Mouse (Mus musculus) thymus, adult 2 months (tissue): ENCODE measurements around the gene Zfp553.

ENCODE experiments used
- CTCF ChIP-seq: fragments of 200-500 bp; IDR thresholded peaks from 2 replicates; pipeline ENCODE4 v1.5.1; 2012; ENCODE audit warnings: mild to moderate bottlenecking, control low read depth, low read length, moderate library complexity, borderline replicate concordance; ENCODE audit not compliant: control insufficient read depth, poor library complexity, insufficient read depth; ENCODE audit errors: extremely low read depth
- POLR2A ChIP-seq: fragments of 200-500 bp; IDR thresholded peaks from 2 replicates; pipeline ENCODE4 v1.6.1; 2012; ENCODE audit warnings: mild to moderate bottlenecking, low read length, control low read depth, moderate library complexity; ENCODE audit not compliant: control insufficient read depth, poor library complexity, insufficient read depth; ENCODE audit errors: extremely low read depth

DNA sequence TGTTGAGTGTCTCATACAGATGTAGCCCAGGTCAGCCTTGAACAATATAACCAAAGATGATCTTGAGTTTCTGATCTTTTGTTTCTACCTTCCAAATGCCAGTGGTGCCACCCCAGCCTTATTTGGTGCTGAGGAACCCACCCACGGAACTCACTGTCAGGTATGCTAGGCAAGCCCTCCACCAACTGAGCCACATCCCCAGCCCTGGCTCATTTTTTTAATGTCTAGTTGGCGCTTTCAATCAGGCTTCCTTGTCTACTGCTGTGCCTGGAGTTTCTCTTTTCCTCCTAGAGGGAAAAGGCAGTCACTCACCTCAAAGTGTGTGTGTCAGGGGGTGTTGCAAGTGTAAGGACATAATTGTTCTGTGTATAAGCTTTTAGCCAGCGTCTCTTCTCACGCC, 38.2 kb downstream of the Zfp553 start:
- no peak for TF ChIP-seq CTCF
- no peak for TF ChIP-seq POLR2A
